Mouse (Mus musculus) kidney, postnatal 4 days (tissue): ENCODE measurements around the gene Noa1.

ENCODE experiments used
- DNase-seq, 2 experiments: peaks; one replicate each; pipeline ENCODE4 v3.0.0; 2021; ENCODE audit warnings: mixed read lengths in 2 of 2

Gene Noa1

GRCm38 (mm10) chr5:77289686-77290085 lies 20.2 kb downstream of the Noa1 start:
- DNase-seq: no peak

- peak; percentile 24 to 40 for DNase-seq
These were observed 22.0 kb downstream of the Noa1 start for GRCm38 (mm10) chr5:77287901-77288300.

GRCm38 (mm10) chr5:77286904-77287303 lies 23.0 kb downstream of the Noa1 start:
- no peak for DNase-seq

- no peak for DNase-seq
These were observed 24.2 kb downstream of the Noa1 start for GRCm38 (mm10) chr5:77285685-77286084.

- no peak for DNase-seq
These were observed 27.6 kb downstream of the Noa1 start for GRCm38 (mm10) chr5:77282242-77282641.

- DNase-seq: no peak
These were observed 28.2 kb downstream of the Noa1 start for GRCm38 (mm10) chr5:77281518-77282174.

- no peak for DNase-seq
These were observed 32.7 kb downstream of the Noa1 start for GRCm38 (mm10) chr5:77277204-77277603.

- DNase-seq: peak; percentile 69 to 71
These were observed 33.9 kb downstream of the Noa1 start for GRCm38 (mm10) chr5:77275950-77276349.

GRCm38 (mm10) chr5:77273151-77273550 lies 36.7 kb downstream of the Noa1 start:
- peak in 1 of 2 experiments; percentile 12 for DNase-seq

GRCm38 (mm10) chr5:77269399-77269798 lies 40.5 kb downstream of the Noa1 start:
- peak; percentile 24 to 26 for DNase-seq

- DNase-seq: no peak
These were observed 41.8 kb downstream of the Noa1 start for GRCm38 (mm10) chr5:77267957-77268624.

GRCm38 (mm10) chr5:77267441-77267840 lies 42.4 kb downstream of the Noa1 start:
- DNase-seq: no peak

GRCm38 (mm10) chr5:77266886-77267401 lies 42.9 kb downstream of the Noa1 start:
- peak in 1 of 2 experiments; percentile 34 for DNase-seq

- peak; percentile 73 to 83 for DNase-seq
These were observed 43.6 kb downstream of the Noa1 start for GRCm38 (mm10) chr5:77266066-77266885.

GRCm38 (mm10) chr5:77265671-77266065 lies 44.2 kb downstream of the Noa1 start:
- peak; percentile 88 to 94 for DNase-seq

GRCm38 (mm10) chr5:77265081-77265670 lies 44.7 kb downstream of the Noa1 start, which contains the start of gene Rest:
Gene Rest (plus strand): TSS chr5:77265491.
- peak; percentile 89 to 93 for DNase-seq

GRCm38 (mm10) chr5:77262105-77262504 lies 47.8 kb downstream of the Noa1 start:
- DNase-seq: no peak

- no peak for DNase-seq
These were observed 48.7 kb downstream of the Noa1 start for GRCm38 (mm10) chr5:77261137-77261536.

GRCm38 (mm10) chr5:77260141-77260540 lies 49.7 kb downstream of the Noa1 start:
- peak in 1 of 2 experiments; percentile 24 for DNase-seq

GRCm38 (mm10) chr5:77259315-77259714 lies 50.6 kb downstream of the Noa1 start:
- no peak for DNase-seq

GRCm38 (mm10) chr5:77257603-77258002 lies 52.3 kb downstream of the Noa1 start:
- DNase-seq: no peak

GRCm38 (mm10) chr5:77254402-77254801 lies 55.5 kb downstream of the Noa1 start:
- no peak for DNase-seq

- no peak for DNase-seq
These were observed 56.7 kb downstream of the Noa1 start for GRCm38 (mm10) chr5:77253154-77253553.
